Mouse (Mus musculus) right cerebral cortex, postnatal 10 days (tissue): Measurements from ENCODE around the gene Mrpl30.

Source experiments
- DNase-seq, 2 experiments: peaks; one replicate each; pipeline ENCODE4 v3.0.0; 2021; ENCODE audit warnings: low spot score in 2 of 2

The Mrpl30 gene

DNA sequence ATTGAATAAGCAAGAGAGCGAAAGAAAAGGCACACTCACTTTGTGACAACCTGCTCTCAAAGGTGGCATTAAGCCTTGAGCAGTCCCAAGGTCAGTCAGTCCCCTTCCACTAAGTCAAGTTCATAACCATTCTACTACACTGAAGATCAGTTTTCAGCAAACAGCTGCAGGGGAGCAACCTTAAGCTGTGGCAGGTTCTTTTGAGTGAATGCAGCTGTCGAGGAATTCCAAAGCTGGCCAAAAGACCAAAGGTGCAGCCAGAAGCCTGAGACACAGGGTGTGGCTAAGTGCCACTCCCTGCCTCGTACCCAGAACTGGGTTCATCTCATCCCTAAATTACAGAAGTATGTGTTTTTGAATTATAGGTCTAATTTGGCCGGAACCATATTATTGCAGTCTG lies 9.5 kb downstream of the Mrpl30 start:
- DNase-seq = no peak

DNA sequence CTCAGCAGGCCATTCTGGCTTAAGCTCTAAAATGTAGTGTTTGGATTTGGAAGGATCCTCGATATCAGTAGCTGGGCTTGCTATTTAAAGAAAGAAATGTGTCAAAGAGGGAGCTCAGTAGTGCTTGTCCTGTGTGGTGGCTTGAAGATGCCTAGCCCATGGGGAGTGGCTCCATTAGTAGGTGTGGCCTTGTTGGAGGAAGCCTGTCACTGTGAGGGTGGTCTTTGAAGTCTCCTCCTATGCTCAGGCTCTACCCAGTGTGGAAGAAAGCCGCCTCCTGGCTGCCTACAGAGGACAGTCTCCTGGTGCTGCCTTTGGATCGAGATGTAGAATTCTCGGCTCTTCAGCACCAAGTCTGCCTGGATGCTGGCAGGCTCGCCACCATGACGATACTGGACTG lies 10.0 kb downstream of the Mrpl30 start:
- DNase-seq = no peak

DNA sequence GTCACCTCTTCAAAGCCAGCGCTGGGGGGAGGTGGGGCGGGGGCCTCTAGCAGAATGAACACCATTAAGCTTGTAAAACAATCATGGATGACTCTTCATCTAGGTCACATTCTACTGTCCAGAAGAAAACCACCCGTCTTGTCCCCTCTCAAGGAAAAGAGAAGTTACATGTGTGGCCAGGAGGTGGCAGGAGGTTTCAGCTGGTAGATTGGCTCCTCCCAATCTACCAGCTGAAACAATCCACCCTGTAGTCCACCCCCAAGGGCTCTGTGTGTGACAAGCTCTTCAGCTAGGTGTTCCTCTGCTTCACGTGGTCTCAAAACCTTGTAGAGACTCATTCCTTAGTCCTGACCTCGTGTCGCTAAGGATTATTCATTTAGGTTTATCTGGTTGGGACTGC lies 12.9 kb downstream of the Mrpl30 start:
- peak in 1 of 2 experiments; percentile 58 for DNase-seq

DNA sequence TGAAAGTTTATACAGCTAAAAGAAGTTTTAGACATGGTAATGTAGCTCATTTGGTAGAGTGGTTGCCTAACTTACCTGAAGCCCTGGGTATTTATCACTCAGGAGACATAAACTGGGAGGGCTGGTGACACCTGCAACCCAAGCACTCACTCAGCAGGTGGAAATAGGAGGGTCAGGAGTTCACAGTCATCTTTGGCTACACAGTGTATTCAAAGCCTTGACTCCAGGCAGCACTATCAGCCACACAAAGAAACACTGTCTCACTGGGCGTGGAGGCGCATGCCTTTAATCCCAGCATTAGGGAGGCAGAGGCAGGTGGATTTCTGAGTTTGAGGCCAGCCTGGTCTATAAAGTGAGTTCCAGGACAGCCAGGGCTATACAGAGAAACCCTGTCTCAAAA lies 22.5 kb downstream of the Mrpl30 start:
- DNase-seq = no peak

DNA sequence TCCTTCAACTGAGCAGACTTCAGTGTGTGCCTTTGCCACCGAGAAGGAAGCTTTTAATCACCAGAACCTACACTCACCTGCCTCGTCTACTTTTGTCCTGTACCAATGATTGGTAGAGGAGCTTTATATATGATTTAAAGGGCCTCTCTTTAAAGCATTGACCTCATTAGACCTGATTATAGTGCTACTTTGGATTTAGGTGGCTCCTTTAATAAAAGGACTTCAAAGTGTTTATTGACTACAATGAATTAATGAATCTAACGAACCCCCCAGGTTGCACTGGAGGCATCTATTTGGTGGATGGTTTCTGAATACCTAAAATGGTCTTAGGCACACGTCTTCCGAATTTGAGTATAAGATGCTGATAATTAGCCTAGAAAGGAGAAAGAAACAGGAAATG lies 26.1 kb downstream of the Mrpl30 start, which contains the start of gene Lyg2:
Lyg2 (minus strand) TSS at position 101 of the 400 bp plus-strand sequence.
- no peak for DNase-seq

DNA sequence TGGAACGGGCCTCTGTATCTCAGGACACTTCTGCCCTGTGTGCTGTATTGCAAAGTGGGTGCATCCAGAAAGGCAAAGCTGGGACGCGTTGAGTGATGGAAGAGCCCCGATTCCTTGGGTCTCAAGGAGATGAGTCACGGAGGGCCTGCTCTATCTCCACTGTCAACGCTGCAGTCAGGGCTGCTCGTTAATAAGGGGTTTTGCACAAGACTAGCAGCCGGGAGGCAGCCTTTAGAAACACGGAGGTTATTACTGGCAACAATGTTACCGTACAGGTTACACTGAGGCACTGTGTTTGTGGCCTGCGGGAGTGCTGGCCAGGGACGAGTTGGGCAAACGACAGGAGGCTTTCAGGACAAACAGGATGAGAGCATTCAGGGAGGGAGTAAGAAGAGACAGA lies 27.4 kb downstream of the Mrpl30 start:
- DNase-seq = no peak

DNA sequence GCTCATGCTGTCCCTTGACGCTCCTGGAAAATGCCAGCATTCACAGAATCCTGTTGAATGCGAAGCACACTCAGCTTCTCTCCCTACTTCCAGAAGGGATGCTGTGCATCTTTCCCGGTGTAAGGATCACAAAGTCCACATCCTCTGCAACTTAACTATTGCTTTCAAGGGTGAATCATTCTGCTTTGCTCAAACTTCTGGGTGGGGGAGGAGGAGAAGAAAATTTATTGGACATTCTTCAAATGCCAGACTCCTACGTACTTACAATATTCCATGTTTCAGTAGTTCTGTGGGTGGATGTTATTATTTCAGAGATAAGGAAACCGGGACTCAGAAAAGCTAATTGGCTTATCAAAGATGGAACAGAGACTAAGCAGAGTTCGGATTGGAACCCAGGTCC lies 27.8 kb downstream of the Mrpl30 start:
- no peak for DNase-seq

DNA sequence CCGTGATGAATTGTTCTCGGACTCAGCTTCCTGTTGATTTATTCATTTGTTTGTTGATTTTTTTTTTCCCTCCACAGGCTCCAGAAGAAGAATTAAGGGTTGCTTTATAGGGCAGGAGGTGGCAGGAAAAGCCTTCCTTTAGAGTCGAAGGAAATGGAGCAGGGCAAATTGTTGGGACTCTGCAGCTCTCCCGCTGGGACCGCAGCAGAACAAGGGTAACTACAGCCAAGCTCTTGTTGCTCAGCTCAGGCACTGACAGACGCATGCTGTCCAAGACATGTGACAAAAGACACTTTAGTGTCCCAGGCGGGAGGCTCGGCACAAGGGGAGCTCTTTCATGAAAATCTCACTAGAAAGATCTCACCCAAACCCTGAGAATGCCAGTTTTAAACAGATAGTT lies 32.3 kb downstream of the Mrpl30 start:
- peak; percentile 34 to 38 for DNase-seq

DNA sequence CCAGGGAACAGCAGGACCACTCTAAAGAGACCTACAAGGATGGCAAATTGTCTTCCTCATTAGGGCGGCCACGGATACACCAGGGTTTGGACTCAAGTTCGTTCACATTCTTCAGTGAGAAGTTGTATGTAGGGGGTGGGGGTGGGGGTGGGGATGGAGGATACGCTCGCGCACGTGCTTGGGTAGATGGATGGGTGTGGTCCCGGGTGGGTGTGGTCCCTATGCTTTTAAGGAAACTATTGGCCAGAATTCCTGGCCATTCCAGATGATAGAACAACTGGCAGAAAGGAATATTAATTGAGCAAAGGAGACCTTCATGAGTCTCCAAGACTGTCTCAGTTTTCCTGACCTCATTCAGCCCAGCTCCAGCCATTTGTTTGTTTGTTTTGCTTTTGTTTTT lies 35.7 kb downstream of the Mrpl30 start:
- DNase-seq = no peak

DNA sequence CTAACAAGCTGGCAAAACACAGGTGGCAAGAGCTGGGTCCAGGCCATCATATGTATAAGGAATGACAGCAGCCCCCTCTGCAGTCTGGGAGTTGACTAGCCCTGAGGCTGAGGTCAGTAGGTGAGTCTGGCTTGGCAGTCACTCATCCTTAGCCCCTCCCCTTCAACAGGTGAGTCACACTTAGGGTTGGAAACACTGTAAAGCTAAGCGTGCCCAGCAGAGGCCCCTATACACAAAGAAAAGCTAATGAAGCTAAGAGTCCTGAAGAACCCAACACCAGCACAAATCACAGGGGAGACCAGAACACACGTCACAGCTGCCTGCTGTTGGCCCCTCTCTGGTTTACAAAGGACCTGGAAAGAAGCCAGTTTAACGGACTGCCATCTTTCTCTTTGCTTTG lies 41.5 kb downstream of the Mrpl30 start:
- peak; percentile 28 to 30 for DNase-seq
